Mouse (Mus musculus) ES-E14 (cell line): ENCODE measurements around the gene Slc11a1.

Source experiments
- HCFC1 ChIP-seq: IDR thresholded peaks from 2 replicates; pipeline ENCODE4 v1.6.1; 2012; ENCODE audit warnings: low read length, inconsistent platforms, borderline replicate concordance; ENCODE audit not compliant: insufficient read depth
- ZC3H11A ChIP-seq: IDR thresholded peaks from 2 replicates; pipeline ENCODE4 v1.6.1; 2012; ENCODE audit warnings: low read depth, mild to moderate bottlenecking, inconsistent platforms, low read length, borderline replicate concordance
- ZNF384 ChIP-seq: IDR thresholded peaks from 2 replicates; pipeline ENCODE4 v1.6.1; 2012; ENCODE audit warnings: low read depth, low read length, inconsistent platforms

DNA sequence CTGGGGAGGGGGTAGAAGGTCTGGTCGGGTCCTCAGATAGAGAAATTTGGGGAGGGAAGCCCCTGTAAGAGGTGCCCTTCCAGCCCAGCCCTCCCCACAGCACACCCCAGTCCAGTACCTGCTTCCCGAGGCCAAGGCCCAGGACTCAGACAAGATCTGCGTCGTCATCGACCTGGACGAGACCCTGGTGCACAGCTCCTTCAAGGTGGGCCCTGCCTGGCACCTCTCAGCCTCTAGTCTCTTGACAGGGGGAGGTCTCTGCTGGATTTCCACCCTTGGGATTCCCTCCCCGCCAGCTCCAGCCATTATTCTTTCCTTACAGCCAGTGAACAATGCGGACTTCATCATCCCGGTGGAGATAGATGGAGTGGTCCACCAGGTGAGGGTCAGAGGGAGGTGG, 18.7 kb downstream of the Slc11a1 start:
- TF ChIP-seq HCFC1 (no peak), ZC3H11A (no peak), ZNF384 (no peak)
